Mouse (Mus musculus) frontal cortex, postnatal 14 days (tissue): ENCODE measurements around the gene Polr3c.
"Not testable (repeated sequence)": the region's sequence is repeated elsewhere in the genome, so short reads cannot be mapped to it uniquely, and the experiment has no call there.

Experiments
- DNase-seq, 2 experiments: peaks; one replicate each; pipeline ENCODE4 v3.0.0; 2022; ENCODE audit warnings: low spot score in 2 of 2

Polr3c gene

GRCm38 (mm10) chr3:96675690-96676089 lies 51.7 kb downstream of the Polr3c start:
- DNase-seq: no peak

GRCm38 (mm10) chr3:96675171-96675570 lies 52.3 kb downstream of the Polr3c start:
- DNase-seq: no peak

- DNase-seq: no peak
Measured at GRCm38 (mm10) chr3:96674442-96674841, 53.0 kb downstream of the Polr3c start.

GRCm38 (mm10) chr3:96673514-96673913 lies 53.9 kb downstream of the Polr3c start:
- DNase-seq: no peak

- DNase-seq: no peak
Measured at GRCm38 (mm10) chr3:96671519-96671918, 55.9 kb downstream of the Polr3c start.

GRCm38 (mm10) chr3:96669727-96670468 lies 57.5 kb downstream of the Polr3c start, which contains the start of gene Ankrd35:
Gene Ankrd35, plus strand, starts transcription at chr3:96670131.
- peak; percentile 54 to 56 for DNase-seq

- no peak for DNase-seq
Measured at GRCm38 (mm10) chr3:96668424-96669067, 58.9 kb downstream of the Polr3c start.

- DNase-seq: no peak
Measured at GRCm38 (mm10) chr3:96667316-96667715, 60.1 kb downstream of the Polr3c start.

GRCm38 (mm10) chr3:96666916-96667315 lies 60.5 kb downstream of the Polr3c start:
- no peak for DNase-seq

GRCm38 (mm10) chr3:96665732-96666363 lies 61.6 kb downstream of the Polr3c start:
- DNase-seq: not testable (repeated sequence)

GRCm38 (mm10) chr3:96663432-96664239 lies 63.8 kb downstream of the Polr3c start:
- DNase-seq: peak; percentile 68 to 90

GRCm38 (mm10) chr3:96662731-96663316 lies 64.6 kb downstream of the Polr3c start:
- DNase-seq: no peak
